ENCODE assay signal across 18 mouse cellular contexts in the genomic region with DNA sequence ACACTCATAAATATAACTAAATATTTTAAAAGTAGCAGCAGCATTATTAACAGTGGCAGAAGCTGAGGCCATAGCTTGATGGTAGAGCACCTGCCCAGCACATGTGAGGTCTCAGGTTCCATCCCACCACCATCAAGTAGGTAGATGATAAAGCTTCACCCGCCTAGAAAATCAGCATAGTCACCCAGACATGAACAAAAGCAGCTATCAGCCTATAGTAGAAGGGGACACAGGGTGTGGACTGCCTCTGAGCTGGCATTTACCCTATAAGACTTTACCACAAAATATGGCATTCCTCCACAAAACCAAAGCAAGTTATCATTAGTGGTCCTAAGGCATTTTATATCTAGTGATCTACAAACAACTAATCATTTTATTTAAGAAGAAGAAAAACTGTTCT. TPM values are rescaled to one million over a fixed set of nuclear protein-coding genes. Genes with fewer than 3 reads are reported as not detected.
DNase-seq lines count a peak whose midpoint lies in the region; ATAC-seq and TF ChIP-seq lines count a peak whose summit lies in the region.
"Had no signal": no experiment of that assay in that cellular context is flagged by ENCODE, and none has a peak within 500 bp of the region (broad histone marks: within the 10 kb centered on the region; RNA-seq: fewer than 3 reads in every experiment).

No protein-coding gene starts in this region.

- no peak overlapping the region for H3K4me3 ChIP-seq in heart, embryonic 11.5 days (ENCODE audit: low read depth, low read length)
- no peak overlapping the region for H3K4me3 ChIP-seq in kidney, embryonic 16.5 days (ENCODE audit: low read length)
- no peak overlapping the region for H3K4me3 ChIP-seq in spleen, adult 2 months (ENCODE audit: extremely low read depth, insufficient read depth, insufficient read length)
- H3K4me3 ChIP-seq in forebrain, postnatal 0 days (ENCODE audit: low read depth, low read length), result no peak overlapping the region
- H3K4me3 ChIP-seq: hindbrain, embryonic 12.5 days; megakaryocyte, embryonic 14.5 days; myocyte had no signal

- H3K9ac ChIP-seq in heart, embryonic 11.5 days (ENCODE audit: low read depth, low read length), result no peak overlapping the region
- H3K9ac ChIP-seq in kidney, embryonic 16.5 days (replicated peaks; ENCODE audit: low read length), result no peak overlapping the region
- H3K9ac ChIP-seq in forebrain, postnatal 0 days, result no peak overlapping the region
- H3K9ac ChIP-seq: hindbrain, embryonic 12.5 days had no signal

- H3K4me1 ChIP-seq in heart, embryonic 11.5 days (ENCODE audit: control insufficient read depth, insufficient read depth, low read length), result peaks cover 30% of the 10 kb centered on the region
- peaks cover 17% of the 10 kb centered on the region; the same call in 1 of the 2 replicates for H3K4me1 ChIP-seq in kidney, embryonic 16.5 days (ENCODE audit: insufficient read depth, low read length)
- H3K4me1 ChIP-seq in spleen, adult 2 months (ENCODE audit: control insufficient read depth, insufficient read depth, insufficient read length), result no peaks in the 10 kb centered on the region; the same call in 1 of the 2 replicates
- H3K4me1 ChIP-seq in forebrain, postnatal 0 days (ENCODE audit: insufficient read depth), result no peaks in the 10 kb centered on the region
- H3K4me1 ChIP-seq: hindbrain, embryonic 12.5 days had no signal

- no peak overlapping the region for H3K4me2 ChIP-seq in heart, embryonic 11.5 days
- H3K4me2 ChIP-seq in kidney, embryonic 16.5 days (replicated peaks; ENCODE audit: low read depth, low read length), result no peak overlapping the region; the same call in 1 of the 2 replicates
- H3K4me2 ChIP-seq in forebrain, postnatal 0 days (ENCODE audit: low read depth), result no peak overlapping the region
- H3K4me2 ChIP-seq: hindbrain, embryonic 12.5 days had no signal

- no peaks in the 10 kb centered on the region for H3K27me3 ChIP-seq in heart, embryonic 11.5 days (ENCODE audit: control insufficient read depth, insufficient read depth, low read length)
- H3K27me3 ChIP-seq in kidney, embryonic 16.5 days (ENCODE audit: insufficient read depth, low read length), result no peaks in the 10 kb centered on the region
- no peaks in the 10 kb centered on the region for H3K27me3 ChIP-seq in spleen, adult 2 months (ENCODE audit: control insufficient read depth, insufficient read depth, low read length)
- no peaks in the 10 kb centered on the region for H3K27me3 ChIP-seq in forebrain, postnatal 0 days (ENCODE audit: insufficient read depth, low read length)
- H3K27me3 ChIP-seq: hindbrain, embryonic 12.5 days had no signal

- no peak for DNase-seq in heart, postnatal 14 days
- no peak for DNase-seq in kidney, postnatal 4 days
- DNase-seq in spleen, adult 2 months (ENCODE audit: low read depth in 1 of 2, low spot score in 2 of 2), result no peak
- no peak for DNase-seq in spleen, adult 12 weeks (ENCODE audit: low spot score)
- no peak for DNase-seq in forebrain, postnatal 0 days
- DNase-seq: B cell, adult 2 months; cerebellum, adult 18-20 months; left cerebral cortex, postnatal 4 days had no signal

- ATAC-seq in heart, embryonic 11.5 days (replicated peaks; ENCODE audit: insufficient number of reproducible peaks, low FRiP score, low TSS enrichment), result no peak
- no peak for ATAC-seq in kidney, embryonic 16.5 days (ENCODE audit: low FRiP score, low TSS enrichment)
- ATAC-seq in inflammation-experienced regulatory T-cells, adult 6 months, result no peak
- no peak for ATAC-seq in forebrain, postnatal 0 days

- no peak for TF ChIP-seq CTCF in spleen, adult 2 months (IDR thresholded peaks at IDR 0.05; ENCODE audit: extremely low read depth, insufficient read depth, insufficient read length, insufficient replicate concordance)
- TF ChIP-seq CTCF in forebrain, postnatal 0 days (IDR thresholded peaks at IDR 0.05; ENCODE audit: low read depth), result no peak

- no peak for TF ChIP-seq POLR2A in spleen, adult 2 months (IDR thresholded peaks at IDR 0.05; ENCODE audit: low read depth, low read length)

- intact Hi-C loops in heart, postnatal 14 days (cut with DNase I), result loop anchor here (5.0 kb wide), 1 partner anchor 35 kb away; no protein-coding TSS in a partner anchor

- 62% methylated on average over 1 of the region's 1 CpGs for WGBS in heart, embryonic 11.5 days (ENCODE audit: insufficient replicate concordance)
- 78% methylated on average over 1 of the region's 1 CpGs for WGBS in kidney, embryonic 16.5 days
- 81% methylated on average over 1 of the region's 1 CpGs for WGBS in spleen, adult 2 months
- WGBS in forebrain, postnatal 0 days, result 96% methylated on average over 1 of the region's 1 CpGs

- no peaks in the 10 kb centered on the region for H3K9me3 ChIP-seq in heart, embryonic 11.5 days (replicated peaks; ENCODE audit: control insufficient read depth, low read length)
- H3K9me3 ChIP-seq in kidney, embryonic 16.5 days (ENCODE audit: low read length), result no peaks in the 10 kb centered on the region
- H3K9me3 ChIP-seq in forebrain, postnatal 0 days (ENCODE audit: low read length), result no peaks in the 10 kb centered on the region
- H3K9me3 ChIP-seq: G1E; hindbrain, embryonic 12.5 days; megakaryocyte, embryonic 14.5 days had no signal

- H3K36me3 ChIP-seq in heart, embryonic 11.5 days (ENCODE audit: control insufficient read depth, insufficient read depth, low read length), result no peaks in the 10 kb centered on the region
- peaks cover 5% of the 10 kb centered on the region; the same call in 1 of the 2 replicates for H3K36me3 ChIP-seq in kidney, embryonic 16.5 days (ENCODE audit: insufficient read depth, low read length)
- H3K36me3 ChIP-seq in spleen, adult 2 months (ENCODE audit: control insufficient read depth, insufficient read depth, low read length), result no peaks in the 10 kb centered on the region
- no peaks in the 10 kb centered on the region for H3K36me3 ChIP-seq in forebrain, postnatal 0 days (ENCODE audit: insufficient read depth)

- H3K27ac ChIP-seq in heart, embryonic 11.5 days (ENCODE audit: low read depth, low read length), result peak overlapping the region; percentile 87
- H3K27ac ChIP-seq in kidney, embryonic 16.5 days (ENCODE audit: low read length), result peak overlapping the region; percentile 72
- H3K27ac ChIP-seq in spleen, adult 2 months (ENCODE audit: insufficient read depth, low read length), result peak overlapping the region; percentile 37; the same call in 1 of the 2 replicates
- no peak overlapping the region for H3K27ac ChIP-seq in forebrain, postnatal 0 days (ENCODE audit: low read depth, low read length)
- H3K27ac ChIP-seq: hindbrain, embryonic 12.5 days had no signal

RNA-seq across cellular contexts. Expression of a gene that starts 10.7 kb away (rescaled TPM):
- polyA plus RNA-seq in heart, embryonic 11.5 days (2014; fragmentation: Nextera tagmentation; extraction: Ambion mirVana), result 46.2 and 56.2 TPM in 2 replicates
- 10 to 100 TPM; 71.5 to 80.6 TPM for total RNA-seq in heart, postnatal 14 days (2021)
- polyA plus RNA-seq in kidney, embryonic 16.5 days (2015; fragmentation: Nextera tagmentation; extraction: Ambion mirVana), result 32.3 and 44.1 TPM in 2 replicates
- 22.9 and 23.6 TPM in 2 replicates for polyA plus RNA-seq in spleen, adult 2 months (2012; rRNA removed)
- 10 to 100 TPM; 25.3 to 31.5 (median 30.0) TPM for polyA plus RNA-seq in inflammation-experienced regulatory T-cells, adult 6 months (2017; shearing (Covaris generic))
- total RNA-seq in forebrain, postnatal 0 days (2014; rRNA removed), result 48.5 and 55.7 TPM in 2 replicates
- polyA plus RNA-seq in forebrain, postnatal 0 days (2015; fragmentation: Nextera tagmentation; extraction: Ambion mirVana), result 18.4 and 21.3 TPM in 2 replicates

RNA-seq across cellular contexts. Expression of a gene that starts 51.8 kb away (rescaled TPM):
- polyA plus RNA-seq in heart, embryonic 11.5 days (2014; fragmentation: Nextera tagmentation; extraction: Ambion mirVana), result 0.80 and 1.2 TPM in 2 replicates
- total RNA-seq in heart, postnatal 14 days (2021), result not detected
- 0.45 and 0.51 TPM in 2 replicates for polyA plus RNA-seq in kidney, embryonic 16.5 days (2015; fragmentation: Nextera tagmentation; extraction: Ambion mirVana)
- polyA plus RNA-seq in spleen, adult 2 months (2012; rRNA removed), result not detected in 2 replicates
- polyA plus RNA-seq in inflammation-experienced regulatory T-cells, adult 6 months (2017; shearing (Covaris generic)), result not detected
- not detected in 2 replicates for total RNA-seq in forebrain, postnatal 0 days (2014; rRNA removed)
- not detected in 2 replicates for polyA plus RNA-seq in forebrain, postnatal 0 days (2015; fragmentation: Nextera tagmentation; extraction: Ambion mirVana)
- total RNA-seq: adrenal gland, postnatal 36 days; G1E; layer of hippocampus, adult 18-20 months; left cerebral cortex, postnatal 4 days had no signal
- polyA plus RNA-seq: G1E; hindbrain, embryonic 12.5 days; thymus, postnatal 0 days had no signal
